Mouse (Mus musculus): Measurements from ENCODE around the gene Tdg.
"Not testable (repeated sequence)": the region's sequence is repeated elsewhere in the genome, so short reads cannot be mapped to it uniquely, and the experiment has no call there.

Gene Tdg

DNA sequence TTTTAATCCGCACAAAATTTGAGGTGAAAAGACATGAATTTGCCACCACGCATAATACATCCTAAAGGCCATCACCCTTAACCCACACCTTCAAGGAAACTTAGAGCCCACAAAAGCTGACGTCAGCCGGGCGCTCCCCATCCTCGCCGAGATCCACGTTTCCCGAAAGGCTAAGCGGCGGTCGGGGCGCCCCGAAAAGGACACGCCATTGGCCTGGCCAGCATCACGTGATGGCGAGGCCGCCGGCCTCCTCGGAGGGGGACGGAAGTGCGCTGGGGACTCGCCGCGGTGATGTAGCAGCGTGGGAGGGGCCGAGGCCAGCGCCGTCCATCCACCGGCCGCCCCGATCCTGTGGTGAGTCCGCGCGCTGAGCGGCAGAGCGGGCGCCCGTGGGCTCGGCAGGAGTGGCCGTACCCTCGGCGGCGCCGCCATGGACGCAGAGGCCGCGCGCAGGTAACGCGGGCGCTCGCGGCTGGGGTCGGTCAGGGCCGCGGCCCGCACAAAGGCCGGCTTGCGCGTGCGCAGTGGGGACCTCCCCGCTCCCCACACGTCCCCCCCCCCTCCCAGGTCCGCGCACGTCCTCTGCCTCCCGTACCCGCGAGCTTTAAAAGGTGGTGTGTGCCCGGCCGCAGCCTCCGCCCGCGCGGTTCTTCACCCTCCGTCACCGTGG is at the start of gene Tdg:
Tdg (plus strand) TSS at position 243 of the 670 bp plus-strand sequence.
- peak; percentile 78 for DNase-seq (ENCODE audit: low read depth)

DNA sequence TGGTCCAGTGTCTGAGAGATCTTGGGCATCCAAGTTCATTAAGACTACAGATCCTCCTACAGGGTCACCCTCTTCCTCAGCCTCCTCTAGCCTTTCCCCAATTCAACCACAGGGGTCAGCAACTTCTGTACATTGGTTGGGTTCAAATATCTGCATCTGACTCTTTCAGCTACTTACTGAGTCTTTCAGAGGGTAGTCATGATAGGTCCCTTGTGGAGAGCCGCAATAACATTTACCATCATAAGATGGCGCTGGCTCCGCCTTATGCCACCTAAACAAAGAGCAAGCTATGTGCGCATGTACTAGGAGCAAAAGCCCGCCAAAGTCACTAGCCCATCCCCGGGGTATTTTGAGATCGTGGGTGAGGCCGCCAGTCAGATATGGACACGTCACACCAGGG is 40.0 kb upstream of the Tdg start:
- not testable (repeated sequence) for DNase-seq (ENCODE audit: low read depth)

GRCm38 (mm10) chr10:82594421-82594820 is 35.2 kb upstream of the Tdg start:
- not testable (repeated sequence) for DNase-seq (ENCODE audit: low read depth)

GRCm38 (mm10) chr10:82622235-82622634 is 7.4 kb upstream of the Tdg start:
- DNase-seq (ENCODE audit: low read depth): no peak

DNA sequence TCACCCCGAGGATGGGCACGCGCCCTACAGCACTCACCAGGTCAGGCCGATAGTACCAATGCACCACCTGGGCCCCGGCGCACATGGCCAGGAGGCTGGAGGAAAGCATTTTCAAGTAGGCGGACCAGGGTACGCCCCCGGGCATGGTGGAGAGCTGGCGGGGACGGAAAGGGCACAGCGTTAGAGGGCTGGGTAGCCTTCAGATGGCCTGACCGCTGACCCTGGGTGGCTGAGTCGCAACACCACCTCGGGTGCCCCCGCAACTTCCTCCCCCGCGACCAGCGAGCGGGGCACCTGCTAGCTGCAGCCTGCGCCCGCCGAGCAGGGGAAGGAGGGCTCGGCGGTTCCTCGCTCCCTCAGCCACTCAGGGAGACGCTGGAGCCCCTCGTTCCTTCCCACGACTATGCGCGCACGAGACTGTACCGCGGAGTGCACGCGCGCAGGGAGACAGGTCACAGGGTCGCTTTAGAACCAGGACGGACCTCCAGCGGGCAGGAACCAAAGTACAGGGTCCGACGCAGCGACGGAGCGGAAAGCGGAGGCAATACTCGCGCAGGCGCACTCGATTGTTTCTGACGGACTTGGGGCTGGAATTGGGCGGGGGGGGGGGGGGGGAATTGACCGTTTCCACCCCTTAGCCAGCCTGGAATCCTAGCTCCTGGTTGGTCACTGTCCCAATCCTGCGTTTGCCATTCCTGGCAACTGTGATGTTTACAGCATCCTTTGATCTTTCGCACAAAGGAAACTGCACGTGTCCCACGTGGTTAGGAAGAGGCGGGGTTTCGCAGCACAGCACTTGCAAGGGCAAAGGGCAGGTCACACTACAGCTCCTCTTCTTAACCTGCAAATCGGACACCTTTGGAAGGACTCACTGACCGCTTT is 6.7 kb upstream of the Tdg start, which contains the start of gene 1190007I07Rik:
1190007I07Rik (minus strand) TSS at position 558 of the 882 bp plus-strand sequence.
- peak; percentile 62 for DNase-seq (ENCODE audit: low read depth)

DNA sequence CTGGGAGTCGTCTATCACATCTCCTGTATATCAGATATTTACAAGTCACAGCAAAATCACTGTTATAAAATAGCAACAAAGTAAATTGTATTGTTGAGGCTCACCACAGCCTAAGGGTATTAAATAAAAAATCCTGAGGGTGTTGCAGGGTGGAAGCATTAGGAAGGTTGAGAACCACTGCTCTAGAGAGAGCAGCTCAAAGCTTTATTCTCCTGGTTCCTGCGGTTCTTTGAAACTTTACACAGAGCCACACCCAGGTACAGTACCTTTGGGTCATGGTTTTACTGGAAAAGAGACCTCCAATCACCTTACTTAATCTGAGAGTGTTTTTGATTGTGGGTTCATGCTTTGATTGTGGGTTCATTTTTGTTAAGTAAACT is 6.1 kb upstream of the Tdg start:
- DNase-seq (ENCODE audit: low read depth): not testable (repeated sequence)

DNA sequence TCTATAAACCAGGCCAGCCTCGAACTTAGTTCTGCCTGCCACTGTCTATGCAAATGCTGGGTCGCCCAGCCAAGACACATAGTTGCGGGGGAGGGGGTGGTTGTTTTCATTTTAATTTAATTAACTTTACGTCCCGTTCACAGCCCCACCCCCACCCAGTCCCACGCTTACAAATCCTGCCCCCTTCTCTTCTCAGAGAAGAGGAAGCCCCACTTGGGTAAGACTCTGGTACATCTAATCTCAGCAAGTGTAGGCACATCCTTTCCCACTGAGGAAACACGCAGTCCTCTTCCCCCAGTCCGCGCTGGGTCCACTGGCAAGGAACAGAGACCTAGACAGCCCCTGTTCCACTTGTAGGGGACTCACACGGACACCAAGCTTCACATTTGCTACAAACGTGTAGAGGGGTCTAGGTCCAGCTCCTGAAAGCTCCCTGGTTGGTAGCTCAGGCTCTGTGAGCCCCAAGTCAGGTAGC is 480 bp upstream of the Tdg start:
- DNase-seq (ENCODE audit: low read depth): no peak

- no peak for DNase-seq (ENCODE audit: low read depth)
These were observed 869 bp downstream of the Tdg start for GRCm38 (mm10) chr10:82630497-82630896.

- no peak for DNase-seq (ENCODE audit: low read depth)
These were observed 1.5 kb downstream of the Tdg start for GRCm38 (mm10) chr10:82631133-82631532.

- DNase-seq (ENCODE audit: low read depth): no peak
These were observed 3.1 kb downstream of the Tdg start for GRCm38 (mm10) chr10:82632496-82633280.

- DNase-seq (ENCODE audit: low read depth): no peak
These were observed 4.7 kb downstream of the Tdg start for GRCm38 (mm10) chr10:82634348-82634747.

DNA sequence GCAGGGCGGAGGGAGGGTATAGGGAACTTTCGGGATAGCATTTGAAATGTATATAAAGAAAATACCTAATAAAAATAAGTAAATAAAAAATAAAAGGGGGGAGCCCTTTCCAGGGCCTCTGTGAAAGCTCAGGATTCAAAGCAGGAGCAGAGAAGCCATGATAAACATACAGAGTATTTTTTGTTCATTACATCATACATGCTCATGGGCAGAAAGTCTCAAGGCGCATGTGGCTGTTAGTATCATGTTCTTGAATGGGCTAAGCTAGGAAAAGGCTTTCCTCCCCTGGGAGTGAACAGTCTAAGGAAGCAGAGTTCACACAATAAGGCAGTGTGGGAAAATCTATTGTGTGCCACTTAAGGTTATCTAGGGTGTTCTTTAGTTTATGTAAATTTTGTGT is 6.7 kb downstream of the Tdg start:
- DNase-seq (ENCODE audit: low read depth): no peak

GRCm38 (mm10) chr10:82639032-82639698 is 9.5 kb downstream of the Tdg start:
- no peak for DNase-seq (ENCODE audit: low read depth)

DNA sequence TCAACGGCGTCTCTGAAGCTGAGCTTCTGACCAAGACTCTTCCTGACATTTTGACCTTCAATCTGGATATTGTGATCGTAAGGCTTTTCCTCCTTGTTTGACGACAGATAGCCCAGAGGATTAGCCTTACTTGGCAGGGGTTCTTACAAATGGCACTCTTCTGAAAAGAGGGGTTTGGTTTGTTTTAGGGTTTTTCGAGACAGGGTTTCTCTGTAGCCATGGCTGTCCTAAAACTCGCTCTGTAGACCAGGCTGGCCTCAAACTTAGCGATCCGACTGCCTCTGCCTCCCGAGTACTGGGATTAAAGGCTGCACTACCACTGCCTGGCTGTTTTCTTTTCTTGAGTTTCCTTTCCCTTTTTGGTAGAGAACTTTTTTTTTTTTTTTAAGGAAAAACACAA is 11.9 kb downstream of the Tdg start:
- DNase-seq (ENCODE audit: low read depth): no peak

DNA sequence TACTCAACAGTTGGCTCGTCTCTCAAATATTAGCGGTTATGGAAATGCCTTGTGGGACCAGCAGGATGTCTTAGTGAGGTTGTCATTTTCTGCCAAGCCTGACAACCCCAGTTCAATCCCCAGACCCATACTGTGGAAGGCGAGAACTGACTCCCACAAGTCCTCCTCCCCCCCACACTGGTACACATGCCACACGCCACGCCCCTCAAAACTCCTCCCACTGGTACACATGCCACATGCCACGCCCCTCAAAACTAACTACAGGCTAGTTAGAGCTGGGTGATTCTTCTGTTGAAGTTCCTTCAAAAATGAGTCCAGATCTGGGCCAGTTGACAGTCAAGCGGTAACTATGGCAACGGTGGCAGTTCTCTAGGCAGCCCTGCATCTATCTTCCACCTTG is 16.5 kb downstream of the Tdg start:
- DNase-seq (ENCODE audit: low read depth): no peak

- DNase-seq (ENCODE audit: low read depth): no peak
These were observed 17.7 kb downstream of the Tdg start for GRCm38 (mm10) chr10:82647205-82647811.

DNA sequence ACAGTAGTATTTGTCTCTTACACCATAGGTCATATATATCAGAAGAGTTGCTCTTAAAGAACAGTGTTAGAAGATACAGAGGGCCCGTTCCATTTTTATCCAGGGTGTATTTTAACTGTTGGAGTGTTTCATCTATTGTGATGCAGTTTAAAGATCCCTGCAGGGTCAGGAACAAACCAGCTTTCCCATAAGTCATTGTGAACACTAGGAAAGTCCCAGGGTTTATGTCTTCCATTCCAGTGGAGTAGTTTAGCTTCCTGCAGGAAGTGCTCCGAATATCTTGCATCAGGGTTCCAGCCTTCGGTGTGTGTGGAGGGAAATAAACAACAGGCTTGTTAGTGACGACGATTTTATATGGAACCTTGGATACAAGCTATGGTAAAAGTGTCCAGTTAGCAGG is 21.6 kb downstream of the Tdg start:
- DNase-seq (ENCODE audit: low read depth): no peak

DNA sequence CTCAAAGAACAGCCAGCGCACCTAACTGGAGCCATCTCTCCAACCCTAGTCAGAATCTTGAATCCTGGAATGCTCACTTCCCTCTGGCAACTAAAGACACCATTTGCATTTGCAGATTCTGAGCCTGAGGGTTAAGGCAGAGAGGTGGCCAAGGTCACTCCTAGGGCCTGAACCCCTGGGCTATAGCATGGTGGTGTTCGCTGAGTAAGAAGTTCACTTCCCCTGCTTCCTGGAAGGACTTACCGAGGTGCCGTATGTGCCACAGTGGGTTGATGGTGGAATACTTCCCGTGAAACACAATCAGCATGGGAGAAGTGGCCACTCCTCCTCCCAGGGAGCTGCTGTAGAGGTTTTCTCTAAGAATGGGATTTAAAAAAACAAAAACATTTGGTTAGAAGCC is 23.0 kb downstream of the Tdg start:
- no peak for DNase-seq (ENCODE audit: low read depth)

- no peak for DNase-seq (ENCODE audit: low read depth)
These were observed 25.0 kb downstream of the Tdg start for GRCm38 (mm10) chr10:82654581-82654980.

- no peak for DNase-seq (ENCODE audit: low read depth)
These were observed 32.2 kb downstream of the Tdg start for GRCm38 (mm10) chr10:82661820-82662219.

DNA sequence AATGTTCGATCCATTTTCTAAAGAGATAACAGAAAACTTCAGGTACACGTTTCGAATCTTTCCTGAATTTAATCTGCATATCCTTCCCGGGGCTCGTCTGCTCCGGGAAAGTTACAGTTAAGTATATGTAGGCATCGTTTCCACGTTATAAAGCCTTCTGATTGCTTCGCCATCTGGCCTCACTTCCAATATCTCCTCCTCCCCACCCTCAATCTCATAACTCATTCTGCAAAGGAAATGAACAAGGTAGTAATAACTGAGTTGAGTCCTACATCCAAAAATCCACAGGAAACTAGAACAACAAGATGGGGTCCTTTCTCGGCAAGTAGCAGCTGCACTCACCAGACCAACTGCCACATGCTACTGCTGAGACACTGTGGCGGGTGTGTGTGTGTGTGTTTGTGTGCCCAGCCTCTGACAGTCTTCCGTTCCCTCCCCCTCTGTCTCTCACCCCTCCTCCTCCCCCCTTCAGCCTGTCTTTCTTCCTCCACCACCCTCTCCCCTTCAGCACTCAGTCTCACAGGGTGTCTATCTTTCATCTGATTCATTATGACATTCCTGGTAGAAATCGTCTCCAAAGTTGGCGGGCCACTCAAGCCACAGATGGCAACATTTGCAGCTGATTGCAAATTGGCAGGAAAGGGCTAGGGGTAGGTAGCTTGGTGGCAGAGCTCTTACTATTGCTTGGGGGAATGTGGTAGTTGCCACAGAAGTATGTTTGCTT is 32.8 kb downstream of the Tdg start:
- no peak for DNase-seq (ENCODE audit: low read depth)

All from fibroblast of lung, adult 2 months (primary cell).